Mouse (Mus musculus) gastrocnemius, postnatal 25 days (tissue): ENCODE measurements around the gene Hoxa6. TPM values are rescaled to one million over a fixed set of nuclear protein-coding genes. Genes with fewer than 3 reads are reported as not detected.
A peak's percentile ranks its signal among the peaks of the same experiment; 100 is the strongest.

Experiments
- DNase-seq: peaks from one replicate; pipeline ENCODE4 v3.0.0; 2022
- total RNA-seq, 2 experiments: library from RNA; stranded (reverse); gene quantifications; 1 replicate in 1 of 2; 2 replicates in 1 of 2; pipeline ENCODE4 v1.2.3; 2021

Hoxa6 gene
- total RNA-seq, 2 experiments from 2014 or later = 1.8 to 2.8 TPM

GRCm38 (mm10) chr6:52178918-52179665 is 29.4 kb downstream of the Hoxa6 start:
- no peak for DNase-seq

- DNase-seq = no peak
Observed at GRCm38 (mm10) chr6:52177806-52178205, 30.7 kb downstream of the Hoxa6 start.

- DNase-seq = no peak
Observed at GRCm38 (mm10) chr6:52177061-52177735, 31.3 kb downstream of the Hoxa6 start, which contains the start of gene 5730596B20Rik. Gene 5730596B20Rik, plus strand, starts transcription at chr6:52177498.

- no peak for DNase-seq
Observed at GRCm38 (mm10) chr6:52176391-52176790, 32.1 kb downstream of the Hoxa6 start.

- no peak for DNase-seq
Observed at GRCm38 (mm10) chr6:52175864-52176263, 32.7 kb downstream of the Hoxa6 start.

GRCm38 (mm10) chr6:52174968-52175751 is 33.4 kb downstream of the Hoxa6 start:
- no peak for DNase-seq

GRCm38 (mm10) chr6:52173648-52174047 is 34.9 kb downstream of the Hoxa6 start:
- DNase-seq = no peak

- peak; percentile 74 for DNase-seq
Observed at GRCm38 (mm10) chr6:52172501-52172900, 36.0 kb downstream of the Hoxa6 start.

- DNase-seq = no peak
Observed at GRCm38 (mm10) chr6:52171938-52172337, 36.6 kb downstream of the Hoxa6 start.

GRCm38 (mm10) chr6:52171331-52171730 is 37.2 kb downstream of the Hoxa6 start:
- DNase-seq = no peak

- no peak for DNase-seq
Observed at GRCm38 (mm10) chr6:52170898-52171223, 37.7 kb downstream of the Hoxa6 start.

- no peak for DNase-seq
Observed at GRCm38 (mm10) chr6:52170166-52170897, 38.2 kb downstream of the Hoxa6 start.

- DNase-seq = no peak
Observed at GRCm38 (mm10) chr6:52169499-52170165, 38.9 kb downstream of the Hoxa6 start.

- DNase-seq = peak; percentile 44
Observed at GRCm38 (mm10) chr6:52168191-52169055, 40.1 kb downstream of the Hoxa6 start.

- DNase-seq = no peak
Observed at GRCm38 (mm10) chr6:52167736-52168161, 40.8 kb downstream of the Hoxa6 start.

GRCm38 (mm10) chr6:52167176-52167575 is 41.3 kb downstream of the Hoxa6 start:
- no peak for DNase-seq

- DNase-seq = no peak
Observed at GRCm38 (mm10) chr6:52166431-52167077, 42.0 kb downstream of the Hoxa6 start.

GRCm38 (mm10) chr6:52165441-52166370 is 42.8 kb downstream of the Hoxa6 start:
- no peak for DNase-seq
